Mouse (Mus musculus) embryonic fibroblast, embryonic 13.5 days (primary cell): Measurements from ENCODE around the gene Mrgprb8.

ENCODE experiments used
- CTCF ChIP-seq: IDR thresholded peaks from 2 replicates; pipeline ENCODE4 v1.5.1; 2011; ENCODE audit warnings: mild to moderate bottlenecking, control low read depth, low read length, moderate library complexity, borderline replicate concordance; ENCODE audit not compliant: insufficient read depth
- POLR2A ChIP-seq: IDR thresholded peaks from 2 replicates; pipeline ENCODE4 v1.6.1; 2011; ENCODE audit warnings: low read depth, mild to moderate bottlenecking, control low read depth, low read length, moderate library complexity

GRCm38 (mm10) chr7:48388226-48388625 is at the start of gene Mrgprb8:
- no peak for TF ChIP-seq POLR2A
- TF ChIP-seq CTCF, result no peak
